Mouse (Mus musculus) thymus, adult 2 months (tissue): ENCODE data around the gene Art3.

Source experiments
- CTCF ChIP-seq: fragments of 200-500 bp; IDR thresholded peaks from 2 replicates; pipeline ENCODE4 v1.5.1; 2012; ENCODE audit warnings: mild to moderate bottlenecking, control low read depth, low read length, moderate library complexity, borderline replicate concordance; ENCODE audit not compliant: control insufficient read depth, poor library complexity, insufficient read depth; ENCODE audit errors: extremely low read depth
- POLR2A ChIP-seq: fragments of 200-500 bp; IDR thresholded peaks from 2 replicates; pipeline ENCODE4 v1.6.1; 2012; ENCODE audit warnings: mild to moderate bottlenecking, low read length, control low read depth, moderate library complexity; ENCODE audit not compliant: control insufficient read depth, poor library complexity, insufficient read depth; ENCODE audit errors: extremely low read depth

- TF ChIP-seq CTCF, result no peak
- no peak for TF ChIP-seq POLR2A
These were observed 59.0 kb downstream of the Art3 start for GRCm38 (mm10) chr5:92390615-92391014.
